Mouse (Mus musculus) ES-Bruce4 (cell line): ENCODE results near the gene Prl8a8.

Source experiments
- CTCF ChIP-seq: IDR thresholded peaks from one replicate; pipeline ENCODE4 v1.8.1; 2011; ENCODE audit warnings: low read depth, low read length
- EP300 ChIP-seq: IDR thresholded peaks from 2 replicates; pipeline ENCODE4 v1.6.1; 2011; ENCODE audit warnings: low read depth, low read length; ENCODE audit not compliant: insufficient read depth
- POLR2A ChIP-seq: IDR thresholded peaks from one replicate; pipeline ENCODE4 v1.8.1; 2011; ENCODE audit warnings: low read length; ENCODE audit not compliant: insufficient read depth

GRCm38 (mm10) chr13:27553336-27553735 is 40.3 kb upstream of the Prl8a8 start:
- TF ChIP-seq POLR2A (no peak), EP300 (no peak), CTCF (no peak)
